Mouse (Mus musculus): ENCODE measurements around the gene Gm28778.
"Not testable (repeated sequence)": the region's sequence is repeated elsewhere in the genome, so short reads cannot be mapped to it uniquely, and the experiment has no call there.

DNA sequence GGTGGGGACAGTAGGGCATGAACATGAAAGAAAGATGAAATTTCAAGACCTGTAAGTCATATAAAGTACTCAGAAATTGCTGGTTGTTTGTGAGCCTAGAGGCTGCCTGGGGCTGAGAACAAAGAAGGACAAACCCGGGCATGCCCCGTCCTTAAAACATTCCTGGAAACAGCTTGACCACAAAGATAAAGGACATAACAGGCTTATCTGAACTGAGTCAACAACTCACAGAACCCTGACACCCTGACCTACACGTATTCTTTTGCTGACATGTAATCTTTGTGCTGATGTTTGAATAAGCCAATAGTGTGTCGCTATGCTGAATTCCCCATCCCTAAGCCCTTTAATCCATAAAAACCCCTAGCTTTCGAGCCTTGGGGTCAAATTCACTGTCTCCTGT is 36.6 kb downstream of the Gm28778 start:
- TF ChIP-seq CTCF (IDR thresholded peaks at IDR 0.05; ENCODE audit: low read depth) = not testable (repeated sequence)
- TF ChIP-seq EP300 (IDR thresholded peaks at IDR 0.05; ENCODE audit: low read depth) = peak; percentile 51

Measured in liver, embryonic 14.5 days (tissue).